Mouse (Mus musculus) kidney, adult 9 months (tissue): ENCODE data around the gene Gk5.
"Not testable (repeated sequence)": the region's sequence is repeated elsewhere in the genome, so short reads cannot be mapped to it uniquely, and the experiment has no call there.

Source experiments
- DNase-seq: peaks from one replicate; pipeline ENCODE4 v3.0.0; 2022

Gk5 gene

DNA sequence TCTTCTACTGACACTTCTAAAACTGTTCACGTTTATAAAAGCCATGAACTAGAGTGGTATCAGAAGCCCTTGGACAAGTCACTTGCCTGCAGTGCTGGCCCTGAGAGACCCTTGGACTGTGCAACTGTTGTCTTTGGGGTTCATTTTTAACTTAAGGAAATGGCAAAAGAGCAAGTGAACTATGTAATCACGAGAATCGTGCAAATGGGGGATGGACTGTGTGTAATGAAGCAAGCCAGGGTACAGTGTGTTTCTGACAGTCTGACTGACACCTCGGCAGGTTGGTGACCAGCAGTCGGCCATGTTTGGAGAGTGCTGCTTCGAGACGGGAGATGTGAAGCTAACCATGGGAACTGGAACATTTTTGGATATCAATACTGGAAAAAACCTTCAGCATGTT is 33.6 kb downstream of the Gk5 start:
- peak; percentile 78 for DNase-seq

DNA sequence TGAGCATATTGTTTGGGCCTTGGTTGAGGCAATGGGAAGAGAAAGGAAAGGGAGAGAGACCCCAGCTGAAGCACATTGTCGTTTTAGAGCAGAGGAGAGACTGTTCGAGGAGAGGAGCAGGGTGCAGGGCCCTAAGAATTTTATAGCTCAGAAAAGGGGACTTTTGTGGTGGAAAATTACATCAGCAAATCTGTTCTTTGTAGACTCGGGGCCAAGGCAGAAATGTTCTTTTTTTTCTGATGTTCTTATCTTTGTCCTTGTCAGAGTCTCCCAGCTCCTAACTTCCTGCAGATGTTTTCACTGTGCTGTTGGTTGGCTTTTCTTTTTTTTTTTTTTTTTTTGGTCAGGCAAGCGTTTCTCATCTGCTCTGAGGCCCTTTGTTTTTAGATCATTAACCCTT is 39.3 kb downstream of the Gk5 start:
- DNase-seq = no peak

DNA sequence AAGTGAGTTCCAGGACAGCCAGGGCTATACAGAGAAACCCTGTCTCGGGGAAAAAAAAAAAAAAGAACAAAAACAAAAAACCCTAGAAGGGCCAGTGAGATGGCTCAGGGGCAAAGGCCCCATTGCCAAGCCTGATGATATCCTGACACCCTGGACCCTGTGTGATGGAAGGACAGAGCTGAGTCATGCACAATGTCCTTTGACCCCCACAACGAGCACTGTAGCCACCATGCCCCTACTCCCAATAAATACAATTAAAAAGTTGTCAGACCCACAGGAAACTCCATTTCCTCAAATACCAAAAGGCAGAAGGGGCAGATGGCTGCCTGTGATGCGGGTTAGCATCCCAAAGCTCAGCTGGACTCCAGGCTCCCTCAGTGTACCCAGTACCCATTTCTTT is 39.9 kb downstream of the Gk5 start:
- no peak for DNase-seq

DNA sequence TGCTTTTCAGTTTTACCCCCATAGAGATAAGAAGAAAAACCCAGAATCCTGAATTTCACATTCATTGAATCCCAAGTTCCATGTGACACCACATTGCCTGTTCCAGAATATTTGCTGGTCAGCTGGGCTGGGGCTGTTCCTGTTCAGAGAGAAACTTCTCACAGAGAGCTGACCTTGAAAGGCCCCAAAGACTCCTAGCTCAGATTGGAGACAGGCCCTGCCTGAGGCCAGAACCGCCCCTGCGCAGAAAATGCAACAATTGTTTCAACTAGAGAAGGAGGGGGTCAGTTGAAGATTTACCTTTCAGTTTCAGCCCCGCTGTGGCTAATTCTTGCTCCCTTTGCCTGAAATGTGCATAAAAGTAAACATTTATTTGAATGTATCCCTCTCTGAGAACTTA is 41.6 kb downstream of the Gk5 start:
- peak; percentile 34 for DNase-seq

DNA sequence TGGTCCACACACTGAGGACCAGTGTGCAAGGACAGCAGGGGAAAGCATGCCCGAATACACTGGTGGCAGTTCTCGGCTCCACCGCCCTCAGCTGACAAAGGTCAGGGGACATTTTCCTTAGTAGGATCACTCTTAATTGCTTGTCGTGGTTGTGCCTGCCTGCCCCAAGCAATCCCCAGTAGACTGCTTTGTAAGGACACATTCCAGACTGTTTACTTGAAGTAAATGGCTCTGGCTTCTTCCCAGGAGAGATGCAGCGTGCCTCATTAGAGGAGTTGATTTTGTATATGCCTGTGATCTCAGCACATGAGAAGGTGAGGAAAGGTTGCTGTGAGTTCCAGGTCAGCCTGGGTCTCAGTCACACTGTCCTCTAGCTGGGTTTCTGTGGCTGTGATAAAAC is 43.3 kb downstream of the Gk5 start:
- peak; percentile 33 for DNase-seq

DNA sequence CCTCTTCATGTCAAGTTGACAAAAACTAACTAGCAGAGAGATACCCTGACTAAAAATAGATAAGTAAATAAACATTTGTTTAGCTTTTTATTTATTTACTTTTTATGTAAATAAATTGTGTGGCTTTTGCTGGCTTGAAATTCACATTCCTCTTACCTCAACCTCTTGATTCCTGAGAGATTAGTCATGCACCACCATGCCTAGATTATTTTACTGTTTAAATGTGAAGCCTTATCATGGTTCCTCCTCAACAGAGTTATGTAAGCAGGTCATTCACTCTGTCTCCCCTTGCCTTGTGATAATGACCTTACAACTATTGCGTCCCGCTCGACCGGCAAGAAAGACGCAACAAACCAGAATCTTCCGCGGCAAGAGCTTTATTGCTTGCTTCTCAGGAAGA is 44.3 kb downstream of the Gk5 start:
- no peak for DNase-seq

DNA sequence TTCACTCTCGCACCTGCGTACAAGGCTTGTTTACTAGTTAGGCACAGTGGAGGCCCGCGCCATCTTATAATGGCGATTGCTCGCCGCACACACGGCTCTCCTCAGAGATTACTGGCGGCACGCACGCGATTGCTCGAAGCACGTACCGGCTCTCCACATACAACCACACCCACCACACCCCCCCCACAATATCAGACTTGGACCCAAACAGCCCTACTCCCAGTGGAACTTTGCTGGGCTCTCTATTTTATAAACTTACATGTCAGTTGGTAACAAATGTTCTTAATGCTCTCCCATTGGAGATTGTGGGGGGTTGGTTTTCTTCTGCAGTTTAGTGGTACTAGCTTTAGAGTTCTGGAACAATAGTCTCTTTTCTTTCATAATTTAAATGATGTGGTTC is 44.8 kb downstream of the Gk5 start:
- not testable (repeated sequence) for DNase-seq

DNA sequence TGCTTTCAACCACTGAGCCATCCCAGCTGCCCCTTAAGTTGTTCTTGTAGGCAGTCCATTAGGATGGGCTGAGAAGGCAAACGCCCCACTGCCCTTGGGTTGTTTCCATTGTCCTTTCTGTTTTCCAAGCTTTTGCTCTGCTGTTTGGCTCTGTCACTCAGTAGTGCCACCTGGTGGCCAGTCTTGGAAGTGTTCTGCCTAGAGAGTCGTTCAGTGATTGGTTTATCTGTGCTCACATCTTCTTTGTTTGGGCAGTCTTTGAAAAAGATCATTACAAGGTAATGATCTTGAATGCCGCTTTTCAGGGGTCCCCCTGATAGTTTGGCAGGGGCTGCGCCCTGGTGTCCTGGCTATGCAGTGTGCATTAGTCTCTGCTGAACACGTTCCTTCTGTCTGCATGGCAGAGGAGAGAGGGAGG is 48.0 kb downstream of the Gk5 start:
- DNase-seq = peak; percentile 72

DNA sequence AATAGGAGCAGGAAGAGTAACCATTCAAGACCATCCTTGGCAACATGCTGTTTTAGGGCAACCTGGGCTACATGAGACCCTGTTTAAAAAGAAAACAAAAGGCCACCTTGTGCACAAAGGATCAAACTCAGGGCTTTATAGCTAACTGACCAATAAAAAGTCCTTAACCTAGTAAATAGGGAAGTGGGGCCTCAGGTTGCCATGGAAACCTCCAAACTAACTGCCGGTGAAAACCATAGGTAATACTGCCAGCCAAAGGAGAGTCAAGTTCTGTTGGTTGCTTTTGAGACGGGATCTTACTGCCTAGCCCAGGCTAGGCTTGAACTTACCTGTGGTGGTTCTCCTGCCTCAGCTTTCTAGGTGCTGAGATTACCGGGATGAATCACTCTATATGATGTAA is 51.4 kb downstream of the Gk5 start:
- DNase-seq = no peak

DNA sequence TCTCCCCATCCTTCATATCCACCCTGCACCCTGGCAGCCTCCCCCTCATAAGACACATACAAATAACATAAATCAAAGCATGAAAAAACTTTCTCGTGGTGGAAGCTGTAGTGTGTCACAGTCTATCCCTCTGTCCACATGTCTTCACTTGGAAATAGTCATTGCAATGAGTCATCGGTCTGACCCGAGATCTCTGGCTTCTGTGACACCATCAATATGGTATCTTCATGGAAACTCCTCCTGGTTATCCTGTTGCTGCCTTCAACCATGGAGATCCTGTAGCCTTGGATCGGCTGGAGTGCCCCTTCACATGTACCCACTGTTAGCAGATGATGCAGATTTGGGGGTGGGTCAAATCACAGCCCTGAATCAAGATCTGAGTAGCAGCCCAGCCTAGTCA is 65.7 kb downstream of the Gk5 start:
- DNase-seq = no peak

DNA sequence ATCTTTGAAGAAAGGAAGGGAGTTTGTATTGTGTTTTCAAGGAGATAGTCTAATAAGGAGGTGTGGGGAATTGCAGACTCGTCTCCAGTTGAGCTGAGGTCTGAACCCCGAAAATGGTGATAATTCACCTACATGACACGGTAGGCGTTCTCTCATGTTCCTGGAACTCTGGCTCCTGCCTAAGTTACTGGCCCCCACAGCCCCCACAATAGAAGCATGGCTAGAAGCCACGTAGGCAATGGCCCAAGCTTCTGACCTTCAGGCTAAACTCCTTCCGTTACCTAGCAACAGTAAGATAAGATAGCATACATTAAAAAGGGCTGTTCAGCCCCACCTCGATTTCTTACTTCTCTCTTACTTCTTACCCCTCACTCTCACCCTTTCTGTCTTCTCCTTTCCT is 67.5 kb downstream of the Gk5 start:
- DNase-seq = no peak

DNA sequence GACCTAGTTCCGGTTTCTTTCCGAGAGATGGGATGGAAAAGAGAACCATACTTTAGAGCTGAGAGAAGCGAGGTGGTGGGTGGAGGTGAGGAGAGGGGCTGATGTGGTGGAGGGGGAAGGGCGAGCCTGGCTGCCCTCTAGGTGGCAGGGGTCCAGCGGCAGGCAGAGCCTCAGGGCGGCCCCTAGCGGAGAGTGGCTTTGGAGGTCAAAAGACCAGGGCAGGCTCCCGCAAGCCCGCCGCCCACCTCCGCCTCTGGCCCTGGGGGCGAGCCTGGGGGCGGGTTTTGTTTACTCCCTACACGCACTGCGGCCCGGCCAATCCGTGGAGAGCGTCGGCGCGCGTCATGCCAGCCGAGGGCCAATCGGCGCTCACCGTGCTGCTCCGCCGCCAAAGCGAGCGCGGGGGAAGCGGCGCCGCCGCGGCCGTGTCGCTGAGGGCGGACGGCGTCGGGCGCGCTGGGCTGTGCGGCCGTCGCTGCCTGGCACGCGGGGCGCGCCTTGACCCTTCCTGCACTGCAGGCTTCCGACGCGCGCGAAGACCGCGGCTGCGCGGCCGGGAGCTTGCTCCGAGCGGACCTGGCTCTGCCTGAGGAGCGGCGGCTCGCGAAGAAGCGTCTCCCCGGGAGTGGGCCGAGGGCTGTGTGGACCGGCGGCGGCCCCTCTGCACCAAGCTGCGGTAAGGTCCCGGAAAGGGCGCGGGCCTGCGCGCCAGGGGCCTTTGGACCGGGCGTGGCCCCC is 76.9 kb downstream of the Gk5 start, which contains the start of gene Tfdp2:
Gene Tfdp2 (plus strand): TSS at position 391 of the 738 bp plus-strand sequence.
- peak; percentile 91 for DNase-seq

DNA sequence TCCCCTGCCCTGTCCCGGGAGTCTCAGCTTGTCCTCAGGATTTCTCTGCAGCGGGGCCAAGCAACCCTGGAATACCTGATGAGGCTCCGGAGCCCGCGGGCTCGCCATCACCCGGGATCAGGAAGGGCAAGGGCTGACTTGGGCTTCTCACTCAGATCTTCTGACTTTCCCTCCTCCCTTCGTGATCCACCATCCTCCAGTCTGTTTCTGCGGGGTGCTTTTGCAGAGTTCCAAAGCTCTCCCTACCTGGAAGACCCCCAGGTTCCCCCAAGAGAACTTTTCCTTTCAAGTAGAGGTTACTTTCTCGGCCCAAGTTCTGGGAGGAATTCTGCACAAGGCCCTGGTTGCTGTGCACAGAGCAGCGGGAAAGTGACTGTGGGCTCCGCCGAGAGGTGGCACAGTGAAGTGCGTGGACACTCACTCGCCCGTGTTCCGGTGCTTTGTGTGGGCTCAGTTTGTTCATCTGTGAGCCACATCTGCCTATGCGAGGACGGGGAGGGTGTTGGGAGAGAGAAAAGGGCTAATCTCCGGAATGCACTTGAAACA is 77.5 kb downstream of the Gk5 start:
- peak; percentile 30 for DNase-seq

DNA sequence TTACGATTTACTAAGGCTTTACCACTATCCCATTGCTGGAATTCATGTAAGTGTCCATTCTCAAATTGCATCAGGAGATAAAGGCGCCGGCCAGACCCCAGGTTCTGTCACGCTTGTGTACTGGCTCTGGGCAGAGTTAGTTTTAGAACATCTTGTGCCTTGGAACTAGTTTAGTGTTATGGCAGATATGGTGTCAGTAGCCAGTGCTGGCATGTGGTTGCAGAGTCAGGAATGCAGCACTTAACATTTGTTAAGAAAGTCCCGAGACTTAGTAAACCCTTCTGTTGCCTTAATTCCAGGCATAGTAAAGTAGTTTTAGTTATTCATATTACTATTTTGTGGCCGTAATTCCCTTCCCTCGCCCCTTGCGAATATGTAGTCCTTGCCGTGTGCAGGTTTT is 78.6 kb downstream of the Gk5 start:
- DNase-seq = peak; percentile 6

DNA sequence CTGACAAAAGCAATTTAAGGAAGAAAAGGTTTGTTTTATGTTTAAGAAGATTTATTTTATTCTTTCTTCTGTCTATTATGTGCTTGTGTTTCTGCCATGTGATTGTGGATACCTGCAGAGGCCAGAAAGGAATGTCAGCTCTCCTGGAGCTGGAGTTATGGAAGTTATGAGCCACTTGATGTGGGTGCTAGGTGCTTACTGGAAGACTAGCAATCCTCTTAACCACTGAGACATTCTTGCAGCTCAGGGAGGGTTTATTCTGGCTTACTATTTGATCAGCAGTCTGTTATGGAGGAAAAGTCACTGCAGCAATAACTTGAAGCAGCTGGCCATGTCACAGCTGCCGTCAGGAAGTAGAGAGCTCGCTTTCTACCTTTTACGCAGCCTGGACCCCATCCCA is 84.5 kb downstream of the Gk5 start:
- no peak for DNase-seq

DNA sequence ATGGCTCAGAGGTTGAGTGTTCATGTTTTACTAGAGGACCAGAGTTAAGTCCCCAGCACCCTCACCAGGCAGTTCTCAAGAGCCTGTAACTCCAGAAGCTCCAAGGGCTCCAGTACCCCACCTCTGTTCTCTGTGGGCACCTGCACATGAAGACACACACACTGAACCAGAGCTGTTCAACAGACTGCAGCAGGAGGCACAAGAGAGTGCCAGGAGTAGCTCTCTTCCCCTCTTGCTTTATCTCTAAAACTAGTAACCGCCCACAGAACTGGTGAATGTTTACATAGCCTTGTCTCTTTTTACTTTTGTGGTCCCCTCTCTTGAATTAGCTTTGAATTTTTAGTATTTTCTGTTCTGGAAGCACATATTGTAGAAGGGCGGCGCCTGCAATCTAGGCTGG is 88.3 kb downstream of the Gk5 start:
- no peak for DNase-seq

DNA sequence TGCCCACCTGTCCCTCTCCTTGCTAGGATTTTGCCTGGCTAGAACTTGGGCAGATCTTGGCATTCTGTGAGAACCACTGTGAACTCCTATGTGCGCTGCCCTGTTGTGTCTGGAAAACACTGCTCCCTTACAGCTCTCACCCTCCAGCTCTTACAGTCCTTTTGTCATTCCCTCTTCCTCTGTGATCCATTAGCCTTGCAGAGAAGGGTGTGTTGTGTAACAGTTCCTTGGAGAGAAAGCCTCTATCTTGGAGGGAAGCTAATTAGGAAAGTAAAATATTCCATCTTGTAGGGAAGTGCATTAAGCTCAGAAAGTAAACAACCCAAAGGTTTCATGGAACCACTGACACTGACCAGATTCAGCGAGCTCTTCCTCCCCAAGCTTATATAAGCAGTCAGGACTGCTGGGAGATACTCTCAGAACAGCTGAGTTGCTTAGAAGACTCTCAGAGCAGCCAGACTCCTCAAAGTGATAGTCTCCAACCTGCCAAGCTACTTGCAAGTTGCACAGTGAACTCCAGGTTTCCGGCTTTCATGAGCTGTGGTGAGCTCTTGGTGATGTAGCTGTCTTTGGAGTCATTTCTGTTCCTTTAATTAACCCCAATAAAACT is 94.0 kb downstream of the Gk5 start:
- no peak for DNase-seq

DNA sequence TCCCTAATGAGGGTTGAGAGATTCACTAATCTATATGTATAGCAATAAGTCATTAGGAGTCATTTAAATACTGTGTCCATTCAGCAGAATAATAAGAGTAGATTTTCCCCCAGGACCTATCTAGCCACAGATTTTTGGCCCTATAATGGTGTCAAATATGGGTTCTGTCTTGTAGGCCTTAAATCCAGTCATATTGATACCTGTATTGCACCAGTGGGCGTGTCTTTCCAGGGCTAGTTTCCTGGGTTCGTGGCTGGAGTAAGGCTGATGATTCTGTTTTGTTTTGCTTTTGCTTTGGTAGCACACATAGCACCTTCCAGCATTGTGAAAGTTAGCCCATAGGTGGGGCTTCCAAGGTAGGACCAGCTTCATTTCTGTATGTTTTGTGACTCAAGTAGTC is 95.0 kb downstream of the Gk5 start:
- DNase-seq = no peak

DNA sequence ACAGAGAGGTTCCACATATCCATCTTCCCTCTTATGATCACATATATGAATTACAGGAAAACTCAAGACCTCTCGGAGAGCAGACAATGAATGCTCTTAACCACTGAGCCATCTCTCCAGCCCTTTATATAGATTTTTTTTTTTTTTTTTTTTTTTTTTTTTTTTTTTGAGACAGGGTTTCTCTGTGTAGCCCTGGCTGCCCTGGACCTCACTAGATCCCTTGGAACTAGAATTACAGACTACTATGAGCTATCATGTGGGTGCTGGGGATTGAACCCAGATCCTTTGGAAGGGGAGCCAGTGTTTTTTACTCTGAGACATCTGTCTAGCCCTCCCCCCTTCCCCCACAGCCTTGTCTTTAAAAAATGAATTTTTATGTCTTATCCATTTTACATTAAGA is 98.1 kb downstream of the Gk5 start:
- no peak for DNase-seq

DNA sequence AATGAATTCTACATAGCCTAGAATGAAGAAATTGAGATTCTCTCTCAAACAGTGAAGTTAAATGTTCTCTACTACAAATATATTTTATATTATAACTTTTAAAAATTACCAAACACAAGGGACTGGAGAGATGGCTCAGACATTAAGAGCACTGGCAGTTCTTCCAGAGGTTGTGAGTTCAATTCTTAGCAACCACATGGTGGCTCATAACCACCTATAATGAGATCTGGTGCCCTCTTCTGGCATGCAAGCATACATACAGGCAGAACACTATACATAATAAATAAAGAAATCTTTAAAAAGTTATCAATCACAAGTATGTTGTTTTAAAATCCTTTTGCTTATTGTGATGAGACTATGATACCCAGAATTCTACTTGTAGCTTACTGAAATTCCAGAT is 98.6 kb downstream of the Gk5 start:
- no peak for DNase-seq

DNA sequence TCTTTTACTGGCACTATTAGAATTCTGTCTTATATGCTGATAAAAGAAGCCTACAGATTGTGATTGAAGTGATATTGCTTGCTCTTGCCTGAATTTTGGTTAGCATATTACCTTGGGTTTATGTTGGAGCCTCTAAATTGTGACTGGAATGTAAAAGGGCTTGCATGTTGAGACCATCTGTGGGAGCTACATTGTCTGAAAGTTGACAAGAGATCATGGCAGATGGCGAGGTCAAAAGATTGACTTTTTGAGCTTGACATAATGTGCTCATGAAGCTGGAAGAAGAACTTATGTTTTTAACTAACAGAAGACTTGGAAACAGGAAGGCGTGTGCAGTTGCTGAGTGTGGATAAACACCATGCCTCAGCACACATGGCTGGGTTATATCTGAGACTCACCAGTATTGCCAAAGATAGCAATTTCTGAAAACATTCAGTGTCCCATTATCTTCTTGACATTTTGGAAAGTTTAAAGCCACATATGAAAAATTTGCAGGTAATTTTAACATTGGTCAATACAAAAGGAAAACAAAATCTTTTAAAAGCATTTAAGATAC is 100.0 kb downstream of the Gk5 start:
- DNase-seq = no peak

DNA sequence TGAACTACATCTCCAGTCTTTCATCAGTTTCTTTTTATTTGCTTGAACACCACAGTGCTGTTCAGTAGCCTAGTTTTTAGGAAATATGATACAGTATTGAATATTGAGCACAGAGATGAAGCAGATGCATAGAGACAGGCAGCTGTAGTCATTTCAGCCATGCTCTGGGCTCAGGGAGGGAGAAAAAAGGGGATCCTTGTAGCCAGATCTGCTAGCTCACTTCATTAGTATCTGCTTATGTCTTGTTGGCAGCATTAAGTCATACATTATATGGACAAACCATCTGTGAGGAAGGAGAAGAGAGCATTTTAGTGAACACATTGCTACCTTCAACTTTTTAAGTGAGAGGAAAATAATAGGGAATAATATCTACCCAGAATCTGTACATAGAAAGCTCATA is 101.3 kb downstream of the Gk5 start:
- DNase-seq = no peak

DNA sequence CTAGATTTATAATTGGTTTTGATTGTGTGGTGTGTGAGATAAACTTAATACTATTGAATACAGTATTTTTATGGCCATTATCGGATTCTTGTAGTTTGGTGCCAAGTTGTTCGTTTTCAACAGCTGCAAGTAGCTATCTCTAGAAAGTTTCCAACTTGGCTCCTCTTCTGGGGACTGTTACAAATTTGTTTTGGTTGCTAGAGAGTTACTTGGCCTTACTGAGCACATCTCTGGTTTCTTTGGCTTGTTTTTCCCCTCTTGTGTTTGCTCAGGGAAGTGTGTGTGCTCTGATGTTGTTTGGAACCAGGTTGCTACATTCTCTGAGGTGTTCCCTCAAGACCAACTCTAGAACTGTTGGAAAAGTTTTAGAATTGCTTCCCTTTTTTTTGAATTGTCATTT is 104.1 kb downstream of the Gk5 start:
- no peak for DNase-seq

DNA sequence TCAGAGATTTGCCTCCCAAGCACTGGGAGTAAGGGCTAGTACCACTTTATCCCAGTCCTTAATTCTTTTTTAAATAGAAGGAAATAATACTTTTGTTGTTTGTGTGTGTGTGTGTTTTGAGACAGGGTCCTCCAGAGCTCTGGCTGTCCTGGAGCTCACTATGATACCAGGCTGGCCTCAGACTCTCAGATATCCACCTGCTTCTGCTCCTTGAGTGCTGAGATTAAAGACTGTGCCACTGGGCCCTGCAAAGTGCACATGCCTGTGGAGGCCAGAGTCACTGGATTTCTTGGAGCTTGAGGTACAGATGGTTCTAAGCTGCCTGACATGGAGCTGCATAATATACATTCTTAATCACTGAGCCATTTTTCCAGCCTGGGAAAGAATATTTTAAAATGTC is 109.1 kb downstream of the Gk5 start:
- DNase-seq = no peak
